Mouse (Mus musculus): ENCODE results near the gene Slc30a1.

GRCm38 (mm10) chr1:191929065-191929464 lies 22.5 kb downstream of the Slc30a1 start:
- TF ChIP-seq CTCF (IDR thresholded peaks at IDR 0.05; ENCODE audit: borderline replicate concordance, insufficient read depth, low read depth, low read length) (no peak), POLR2A (IDR thresholded peaks at IDR 0.05; ENCODE audit: borderline replicate concordance, insufficient read depth, low read length) (no peak)
